ENCODE assay signal across 19 mouse cellular contexts in the genomic region with DNA sequence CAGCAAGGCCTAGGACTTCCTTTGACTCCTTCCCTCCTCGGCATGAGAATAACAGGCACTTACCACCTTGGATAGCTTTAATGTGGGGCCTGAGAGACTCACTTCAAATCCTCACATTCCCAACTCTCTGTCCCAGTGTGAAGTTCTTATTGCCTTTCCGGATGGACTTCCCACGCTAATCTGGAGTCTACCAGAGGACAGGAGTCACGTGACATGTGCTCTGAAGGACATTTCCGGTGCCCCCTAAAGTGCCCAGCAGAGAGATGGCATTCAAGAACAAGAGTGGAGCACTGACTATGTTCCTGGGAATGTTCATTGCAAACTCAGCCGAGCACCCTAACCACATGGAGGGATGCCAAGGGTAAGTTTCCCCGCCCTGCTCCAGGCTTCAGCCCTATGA.
"Had no signal": no experiment of that assay in that cellular context is flagged by ENCODE, and none has a peak within 500 bp of the region (broad histone marks: within the 10 kb centered on the region; RNA-seq: fewer than 3 reads in every experiment).

No protein-coding gene starts in this region.

- H3K27ac ChIP-seq: kidney, embryonic 15.5 days; limb, embryonic 12.5 days; limb, embryonic 15.5 days; liver, embryonic 14.5 days; stomach, postnatal 0 days had no signal

- H3K4me2 ChIP-seq: kidney, embryonic 15.5 days; limb, embryonic 12.5 days; limb, embryonic 15.5 days; liver, embryonic 11.5 days had no signal

- H3K4me3 ChIP-seq: kidney, embryonic 15.5 days; limb, embryonic 12.5 days; limb, embryonic 15.5 days had no signal

- H3K27me3 ChIP-seq: kidney, embryonic 15.5 days; limb, embryonic 12.5 days; limb, embryonic 15.5 days had no signal

- ATAC-seq: liver, postnatal 0 days; midbrain, embryonic 16.5 days had no signal

- DNase-seq: kidney, adult 11 months; kidney, adult 8-10 months; kidney, postnatal 10 days; kidney, postnatal 36 days; left cerebral cortex, postnatal 4 days; liver, postnatal 0 days; lung, postnatal 14 days; lung, postnatal 4 days; right cerebral cortex, postnatal 4 days; thymus, adult 2 months; thymus, postnatal 14 days; thymus, postnatal 4 days had no signal

- H3K9me3 ChIP-seq: kidney, embryonic 15.5 days; limb, embryonic 15.5 days had no signal

- H3K36me3 ChIP-seq: kidney, embryonic 15.5 days; limb, embryonic 12.5 days; limb, embryonic 15.5 days had no signal

- H3K9ac ChIP-seq: kidney, embryonic 15.5 days; limb, embryonic 12.5 days; limb, embryonic 15.5 days; liver, embryonic 14.5 days; liver, postnatal 0 days had no signal

- H3K4me1 ChIP-seq: kidney, embryonic 15.5 days; limb, embryonic 12.5 days; limb, embryonic 15.5 days had no signal
